Mouse (Mus musculus) midbrain, postnatal 0 days (tissue): ENCODE measurements around the gene Cyct. TPM values are rescaled to one million over a fixed set of nuclear protein-coding genes. Genes with fewer than 3 reads are reported as not detected.

Experiments used
- ATAC-seq: fragments of 200-750 bp; cut with Nextera tagmentation; 2 replicates; pipeline ENCODE4 v1.8.0; 2017; ENCODE audit warnings: moderate number of reproducible peaks, mild to moderate bottlenecking, moderate TSS enrichment, moderate library complexity; ENCODE audit not compliant: low FRiP score
- DNase-seq: peaks from one replicate; pipeline ENCODE4 v3.0.0-alpha.2; 2015; ENCODE audit warnings: low spot score
- H3K27ac ChIP-seq: fragments of 300-500 bp; sonication (generic); 2 replicates; pipeline ENCODE4 v1.5.1; 2014; ENCODE audit warnings: low read depth, mild to moderate bottlenecking, low read length, mixed read lengths
- H3K27me3 ChIP-seq: fragments of 300-500 bp; sonication (generic); 2 replicates; pipeline ENCODE4 v1.6.1; 2014; ENCODE audit warnings: low read length, control low read depth, mixed read lengths; ENCODE audit not compliant: insufficient read depth
- H3K36me3 ChIP-seq: fragments of 300-500 bp; sonication (generic); 2 replicates; pipeline ENCODE4 v1.6.1; 2014; ENCODE audit warnings: low read length, control low read depth, mixed read lengths; ENCODE audit not compliant: insufficient read depth
- H3K4me1 ChIP-seq: fragments of 300-500 bp; sonication (generic); 2 replicates; pipeline ENCODE4 v1.6.1; 2014; ENCODE audit warnings: mild to moderate bottlenecking, control low read depth, antibody characterized with exemption, low read length, mixed read lengths; ENCODE audit not compliant: insufficient read depth
- H3K4me2 ChIP-seq: fragments of 300-500 bp; sonication (generic); 2 replicates; pipeline ENCODE4 v1.6.1; 2014; ENCODE audit warnings: low read depth, mild to moderate bottlenecking, low read length, mixed read lengths; ENCODE audit not compliant: poor library complexity, severe bottlenecking
- H3K4me3 ChIP-seq: fragments of 300-500 bp; sonication (generic); 2 replicates; pipeline ENCODE4 v1.5.1; 2014; ENCODE audit warnings: low read depth, mild to moderate bottlenecking, low read length, moderate library complexity
- H3K9ac ChIP-seq: fragments of 300-500 bp; sonication (generic); replicated peaks from 2 replicates; pipeline ENCODE4 v1.6.1; 2014; ENCODE audit warnings: mild to moderate bottlenecking, low read length, moderate library complexity, mixed read lengths; ENCODE audit not compliant: poor library complexity, severe bottlenecking
- H3K9me3 ChIP-seq: fragments of 300-500 bp; sonication (generic); 2 replicates; pipeline ENCODE4 v1.6.1; 2016; ENCODE audit warnings: low read length, control low read depth
- CTCF ChIP-seq: IDR thresholded peaks from 2 replicates; pipeline ENCODE4 v1.5.1; 2016; ENCODE audit warnings: antibody characterized with exemption, mild to moderate bottlenecking
- WGBS: fragments of 180-500 bp; shearing (Covaris S2); extraction: QIAGEN DNeasy Blood & Tissue Kit; methylation state at CpG from one replicate; pipeline ENCODE4 v1.1.7; 2014; 5-methylcytosine and 5-hydroxymethylcytosine counted together
- polyA plus RNA-seq: library from polyadenylated mRNA; unstranded; fragments of >200 nt; fragmentation: Nextera tagmentation; extraction: Ambion mirVana; gene quantifications from 2 replicates; pipeline ENCODE4 v1.2.1, GENCODE M21; 2015
- total RNA-seq: library from RNA; depleted of rRNA; stranded (reverse); fragments of >200 nt; gene quantifications from 2 replicates; pipeline ENCODE4 v1.2.3, GENCODE M21; 2014

Cyct gene
- total and polyA plus RNA-seq, 2 experiments from 2014 or later: 0.25 TPM; not detected in 1

DNA sequence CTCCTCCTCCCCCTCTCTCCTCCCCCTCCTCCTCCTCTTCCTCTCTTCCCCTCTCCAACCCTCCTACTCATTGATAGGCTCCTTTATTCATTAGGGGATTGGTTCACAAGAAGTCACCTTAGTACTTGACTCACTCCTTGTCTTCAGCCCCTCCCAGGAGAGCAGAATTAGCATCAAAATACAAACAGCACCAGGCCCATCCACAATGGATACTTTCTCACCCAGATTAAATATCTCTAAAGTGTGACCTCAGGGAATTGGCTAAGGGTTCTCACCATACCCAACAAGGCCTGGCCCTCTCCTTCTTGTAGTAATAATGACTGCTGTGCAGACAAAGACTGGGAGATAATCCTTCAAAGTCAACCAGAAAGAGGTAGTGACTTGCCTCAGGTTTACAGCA, 39.9 kb upstream of the Cyct start:
- DNase-seq (no peak), ATAC-seq (no peak)
- no peaks in the 10 kb centered on the region for H3K4me1 ChIP-seq
- no peaks in the 10 kb centered on the region for H3K36me3 ChIP-seq
- H3K27me3 ChIP-seq: no peaks in the 10 kb centered on the region
- H3K4me3 ChIP-seq: no peak overlapping the region
- H3K9me3 ChIP-seq: no peaks in the 10 kb centered on the region
- TF ChIP-seq CTCF: no peak
- no peak overlapping the region for H3K27ac ChIP-seq
- no peak overlapping the region for H3K9ac ChIP-seq
- H3K4me2 ChIP-seq: no peak overlapping the region

DNA sequence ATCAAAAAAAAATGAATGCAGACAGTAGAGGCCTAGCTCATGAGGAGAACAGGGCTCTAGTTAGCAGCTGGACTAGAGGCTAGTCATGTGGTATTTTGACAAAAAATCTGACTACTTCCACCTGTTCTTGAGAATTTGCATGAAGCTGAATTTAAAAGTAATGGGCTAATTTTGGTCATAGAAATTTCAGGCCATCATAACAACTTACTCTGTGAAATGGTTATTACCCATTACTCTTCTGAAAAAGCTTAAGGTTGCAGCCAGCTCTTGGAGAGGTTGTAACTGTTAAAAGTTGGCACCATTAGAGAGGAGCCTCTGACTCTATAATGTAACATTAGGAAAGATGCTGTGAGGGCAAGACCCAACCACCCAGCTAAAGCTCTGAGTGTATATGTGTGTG, 26.3 kb upstream of the Cyct start:
- no peak for DNase-seq
- H3K9ac ChIP-seq: no peak overlapping the region
- ATAC-seq: no peak
- TF ChIP-seq CTCF: no peak
- no peaks in the 10 kb centered on the region for H3K9me3 ChIP-seq
- no peaks in the 10 kb centered on the region for H3K4me1 ChIP-seq
- H3K4me2 ChIP-seq: no peak overlapping the region
- H3K36me3 ChIP-seq: peaks cover 18% of the 10 kb centered on the region
- no peak overlapping the region for H3K4me3 ChIP-seq
- no peak overlapping the region for H3K27ac ChIP-seq
- H3K27me3 ChIP-seq: no peaks in the 10 kb centered on the region

DNA sequence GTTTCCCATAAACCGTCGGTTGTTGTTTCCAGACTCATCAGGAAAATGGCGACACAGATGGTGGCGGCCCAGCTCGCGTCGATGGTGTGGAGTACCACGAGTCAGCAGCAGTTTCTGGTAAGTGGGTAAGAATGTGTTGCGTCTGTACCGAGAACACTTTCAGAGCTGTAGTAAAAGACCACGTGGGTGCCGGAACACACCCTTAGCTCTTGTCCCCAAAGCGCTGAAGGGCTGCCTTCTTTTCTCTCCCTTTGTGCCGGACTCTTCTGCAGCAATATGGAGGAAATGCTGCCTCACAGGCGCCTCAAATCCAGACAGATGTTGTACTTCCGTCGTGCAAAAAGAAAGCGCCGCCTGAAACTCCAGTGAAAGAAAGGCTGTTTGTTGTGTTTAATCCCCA, 18.4 kb upstream of the Cyct start:
- DNase-seq (no peak), ATAC-seq (no peak)
- Histone ChIP-seq H3K4me2 (no peak overlapping the region), H3K27ac (no peak overlapping the region), H3K36me3 (peaks cover 60% of the 10 kb centered on the region), H3K4me3 (no peak overlapping the region), H3K4me1 (no peaks in the 10 kb centered on the region), H3K9me3 (no peaks in the 10 kb centered on the region), H3K27me3 (no peaks in the 10 kb centered on the region), H3K9ac (no peak overlapping the region)
- TF ChIP-seq CTCF: no peak
- 96% methylated on average over 19 of the region's 19 CpGs for WGBS

DNA sequence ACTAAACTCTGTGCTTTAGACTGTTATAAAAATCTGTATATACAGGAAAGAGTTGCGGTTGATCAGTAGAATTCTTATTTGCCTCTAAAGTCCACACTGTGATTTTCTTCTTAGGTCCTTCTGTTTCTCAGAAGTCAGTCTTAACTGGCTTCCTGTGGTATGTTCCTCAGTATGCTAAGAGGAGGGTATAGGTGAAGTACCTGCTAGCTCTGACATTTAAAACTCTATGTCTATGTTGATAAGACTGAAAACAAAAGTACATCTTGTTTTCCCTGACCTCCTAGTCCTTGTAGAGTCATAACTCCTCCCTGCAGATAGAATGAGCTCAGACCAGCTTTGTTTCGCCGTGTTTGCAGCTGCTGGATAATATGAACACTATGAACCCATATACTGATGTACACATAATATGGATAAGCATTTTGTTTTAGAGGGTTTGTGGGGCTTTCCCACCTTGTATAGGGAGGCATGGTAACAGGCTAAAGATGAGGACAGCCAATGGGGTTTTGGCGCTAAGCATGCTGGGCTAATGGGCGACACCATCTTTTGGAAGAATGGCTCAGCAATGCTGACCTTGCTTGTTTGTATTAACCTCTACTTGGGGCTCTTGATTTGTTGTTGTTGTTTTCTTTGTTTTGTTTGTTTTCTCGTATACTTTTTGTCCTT, 14.4 kb upstream of the Cyct start:
- Histone ChIP-seq H3K9ac (no peak overlapping the region), H3K4me1 (no peaks in the 10 kb centered on the region), H3K9me3 (no peaks in the 10 kb centered on the region), H3K27ac (no peak overlapping the region), H3K4me3 (no peak overlapping the region), H3K27me3 (no peaks in the 10 kb centered on the region), H3K36me3 (peaks cover 42% of the 10 kb centered on the region), H3K4me2 (no peak overlapping the region)
- DNase-seq: no peak
- TF ChIP-seq CTCF: no peak
- WGBS: 92% methylated on average over 6 of the region's 6 CpGs
- no peak for ATAC-seq

DNA sequence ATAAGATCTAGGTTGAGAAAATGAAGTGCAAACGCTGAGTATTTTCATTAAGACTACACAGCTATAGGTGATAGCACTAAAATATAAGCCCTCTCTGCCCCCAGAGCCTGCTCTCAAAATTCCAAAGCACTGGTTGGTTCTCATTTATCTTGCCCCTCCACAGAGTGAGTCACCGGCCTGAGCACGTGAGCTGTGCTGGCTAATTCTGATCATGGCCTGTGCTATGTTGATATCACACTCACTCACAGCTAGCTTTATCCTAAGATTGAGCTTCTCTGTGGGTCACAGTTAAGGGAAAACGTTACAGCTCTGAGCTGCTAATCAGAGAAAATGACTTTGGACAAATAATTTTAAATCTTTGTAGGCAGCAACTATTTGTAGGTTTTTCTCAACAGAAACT, 12.0 kb upstream of the Cyct start:
- H3K4me1 ChIP-seq: no peaks in the 10 kb centered on the region
- no peaks in the 10 kb centered on the region for H3K9me3 ChIP-seq
- no peaks in the 10 kb centered on the region for H3K27me3 ChIP-seq
- H3K36me3 ChIP-seq: peaks cover 23% of the 10 kb centered on the region
- no peak overlapping the region for H3K9ac ChIP-seq
- 95% methylated on average over 4 of the region's 4 CpGs for WGBS
- DNase-seq (no peak), ATAC-seq (no peak)
- no peak for TF ChIP-seq CTCF
- H3K4me2 ChIP-seq: no peak overlapping the region
- no peak overlapping the region for H3K27ac ChIP-seq
- no peak overlapping the region for H3K4me3 ChIP-seq

DNA sequence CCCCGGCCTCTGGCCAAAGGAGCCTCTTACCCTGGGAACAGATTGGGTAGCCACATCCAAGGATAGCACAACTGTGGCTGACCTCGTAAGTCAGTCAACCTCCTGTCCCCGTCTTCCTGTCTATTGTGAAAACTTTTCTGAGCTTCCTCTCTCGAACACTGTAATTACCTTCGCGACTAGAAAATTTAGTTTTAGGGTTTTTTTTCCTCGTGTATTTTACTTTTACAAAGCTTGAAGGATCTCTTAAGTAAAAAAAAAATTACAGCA, 10.3 kb upstream of the Cyct start:
- no peak for TF ChIP-seq CTCF
- Histone ChIP-seq H3K4me1 (no peaks in the 10 kb centered on the region), H3K4me3 (peak overlapping the region; percentile 96), H3K36me3 (peaks cover 20% of the 10 kb centered on the region; the same call in 1 of the 2 replicates), H3K27ac (no peak overlapping the region), H3K9ac (peak overlapping the region; percentile 86), H3K9me3 (no peaks in the 10 kb centered on the region), H3K4me2 (peak overlapping the region; percentile 93), H3K27me3 (no peaks in the 10 kb centered on the region)
- ATAC-seq (no peak), DNase-seq (no peak)
- WGBS: 2% methylated on average over 7 of the region's 7 CpGs
